Mouse (Mus musculus) kidney, adult 2 months (tissue): ENCODE data around the gene Tnks2.

ENCODE experiments used
- CTCF ChIP-seq: fragments of 200-500 bp; conservative IDR thresholded peaks from 2 replicates; pipeline ENCODE4 v1.5.1; 2011; ENCODE audit warnings: low read depth, mild to moderate bottlenecking, control low read depth, low read length, moderate library complexity, mixed read lengths; ENCODE audit not compliant: insufficient read depth, insufficient read length
- POLR2A ChIP-seq: fragments of 200-500 bp; IDR thresholded peaks from one replicate; pipeline ENCODE4 v1.6.1; 2011; ENCODE audit warnings: low read depth, low read length, control low read depth

DNA sequence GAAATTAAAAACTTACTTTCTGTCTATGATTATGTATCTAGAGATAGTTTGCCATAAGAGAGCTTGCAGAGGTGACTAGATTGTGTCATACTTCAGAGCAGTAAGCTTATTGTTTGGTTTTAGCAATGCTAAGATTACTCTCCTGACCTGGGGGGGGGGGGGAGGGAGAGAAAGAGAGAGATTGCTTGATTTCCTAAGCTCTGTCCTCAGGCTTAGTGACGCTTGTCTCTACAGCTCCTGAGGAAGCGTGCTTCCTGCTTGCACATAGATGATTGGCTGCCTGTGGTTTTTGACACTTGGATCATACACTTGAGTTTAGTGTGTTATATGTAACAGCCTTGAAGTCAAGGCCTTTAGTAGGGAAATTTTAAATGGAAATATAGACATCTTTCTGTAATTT is 40.6 kb downstream of the Tnks2 start:
- TF ChIP-seq CTCF (no peak), POLR2A (no peak)
